8 mouse cellular contexts compared by ENCODE assay signal in genomic region chr2:31454280-31454679, GRCm38 (mm10). TPM values are rescaled to one million over a fixed set of nuclear protein-coding genes. Genes with fewer than 3 reads are reported as not detected.
A peak's percentile ranks its signal among the peaks of the same experiment; 100 is the strongest.
DNase-seq lines count a peak whose midpoint lies in the region; ATAC-seq and TF ChIP-seq lines count a peak whose summit lies in the region.
"Had no signal": no experiment of that assay in that cellular context is flagged by ENCODE, and none has a peak within 500 bp of the region (broad histone marks: within the 10 kb centered on the region; RNA-seq: fewer than 3 reads in every experiment).

No protein-coding gene starts in this region.

- peak; percentile 47 to 65 for DNase-seq in lung, adult 18-20 months
- no peak for DNase-seq in lung, adult 2 months
- peak; percentile 31 for DNase-seq in brain, adult 2 months (ENCODE audit: low read depth, low spot score)
- peak; percentile 76 for DNase-seq in lung, embryonic 14.5 days
- DNase-seq in cerebellum, adult 18-20 months: no peak

- peak overlapping the region; percentile 21; the same call in 1 of the 2 replicates for H3K4me2 ChIP-seq in heart, embryonic 15.5 days
- H3K4me2 ChIP-seq in lung, embryonic 14.5 days: no peak overlapping the region
- no peak overlapping the region for H3K4me2 ChIP-seq in hindbrain, embryonic 13.5 days
- H3K4me2 ChIP-seq: limb, embryonic 12.5 days had no signal

- peaks cover 17% of the 10 kb centered on the region for H3K27me3 ChIP-seq in heart, embryonic 15.5 days
- no peaks in the 10 kb centered on the region for H3K27me3 ChIP-seq in lung, embryonic 14.5 days (ENCODE audit: insufficient read depth, low read length)
- peaks cover 70% of the 10 kb centered on the region for H3K27me3 ChIP-seq in hindbrain, embryonic 13.5 days

- H3K4me1 ChIP-seq in lung, adult 2 months (ENCODE audit: control insufficient read depth, insufficient read depth, low read length): peaks cover 3% of the 10 kb centered on the region; the same call in 1 of the 2 replicates
- peaks cover 51% of the 10 kb centered on the region for H3K4me1 ChIP-seq in heart, embryonic 15.5 days (replicated peaks)
- peaks cover 14% of the 10 kb centered on the region for H3K4me1 ChIP-seq in lung, embryonic 14.5 days (ENCODE audit: insufficient read depth)
- peaks cover 26% of the 10 kb centered on the region for H3K4me1 ChIP-seq in hindbrain, embryonic 13.5 days (replicated peaks)

- ATAC-seq in heart, embryonic 15.5 days (replicated peaks; ENCODE audit: insufficient number of reproducible peaks, insufficient read depth, low FRiP score, low read depth): peak; percentile 70
- peak; percentile 45; the same call in 1 of the 2 replicates for ATAC-seq in lung, embryonic 14.5 days (ENCODE audit: insufficient read depth)
- ATAC-seq in hindbrain, embryonic 13.5 days (ENCODE audit: low FRiP score): no peak

- no peak overlapping the region for H3K4me3 ChIP-seq in lung, adult 2 months (replicated peaks; ENCODE audit: extremely low read depth, low read depth, low read length)
- H3K4me3 ChIP-seq in heart, embryonic 15.5 days: no peak overlapping the region
- no peak overlapping the region for H3K4me3 ChIP-seq in lung, embryonic 14.5 days (ENCODE audit: low read depth, low read length)
- H3K4me3 ChIP-seq in hindbrain, embryonic 13.5 days: no peak overlapping the region
- H3K4me3 ChIP-seq: limb, embryonic 12.5 days had no signal

- WGBS in lung, adult 2 months: 43% methylated on average over 8 of the region's 8 CpGs
- 23% methylated on average over 8 of the region's 8 CpGs for WGBS in heart, embryonic 15.5 days
- WGBS in lung, embryonic 14.5 days: 35% methylated on average over 8 of the region's 8 CpGs
- 62% methylated on average over 8 of the region's 8 CpGs for WGBS in hindbrain, embryonic 13.5 days

- no peak for TF ChIP-seq POLR2A in lung, adult 2 months (IDR thresholded peaks at IDR 0.05; ENCODE audit: borderline replicate concordance, extremely low read depth, low read depth, low read length)

- peak overlapping the region; percentile 21; the same call in 1 of the 2 replicates for H3K9ac ChIP-seq in heart, embryonic 15.5 days
- no peak overlapping the region for H3K9ac ChIP-seq in lung, embryonic 14.5 days
- H3K9ac ChIP-seq in hindbrain, embryonic 13.5 days: no peak overlapping the region
- H3K9ac ChIP-seq: limb, embryonic 12.5 days had no signal

- TF ChIP-seq CTCF in lung, adult 2 months (IDR thresholded peaks at IDR 0.05; ENCODE audit: insufficient read depth, low read length): no peak
- TF ChIP-seq CTCF in lung, embryonic 14.5 days (IDR thresholded peaks at IDR 0.05; ENCODE audit: low read depth): no peak

- no peaks in the 10 kb centered on the region for H3K9me3 ChIP-seq in heart, embryonic 15.5 days (replicated peaks)
- H3K9me3 ChIP-seq in lung, embryonic 14.5 days (ENCODE audit: low read depth, low read length): no peaks in the 10 kb centered on the region
- H3K9me3 ChIP-seq in hindbrain, embryonic 13.5 days: no peaks in the 10 kb centered on the region
- H3K9me3 ChIP-seq: limb, embryonic 12.5 days had no signal

- H3K27ac ChIP-seq in heart, embryonic 15.5 days: peak overlapping the region; percentile 87
- H3K27ac ChIP-seq in lung, embryonic 14.5 days (ENCODE audit: low read depth): peak overlapping the region; percentile 65
- no peak overlapping the region for H3K27ac ChIP-seq in hindbrain, embryonic 13.5 days
- H3K27ac ChIP-seq: limb, embryonic 12.5 days had no signal

- H3K36me3 ChIP-seq in heart, embryonic 15.5 days: no peaks in the 10 kb centered on the region
- H3K36me3 ChIP-seq in lung, embryonic 14.5 days (ENCODE audit: insufficient read depth): no peaks in the 10 kb centered on the region
- no peaks in the 10 kb centered on the region for H3K36me3 ChIP-seq in hindbrain, embryonic 13.5 days
- H3K36me3 ChIP-seq: limb, embryonic 12.5 days had no signal

RNA-seq across cellular contexts. Expression of gene Ass1, which starts 15.7 kb away (rescaled TPM):
- 14.3 and 18.2 TPM in 2 replicates for polyA plus RNA-seq in lung, adult 2 months (2012; rRNA removed)
- 7.7 and 15.5 TPM in 2 replicates for polyA plus RNA-seq in heart, embryonic 15.5 days (2015; fragmentation: Nextera tagmentation; extraction: Ambion mirVana)
- polyA plus RNA-seq in lung, embryonic 14.5 days (2014; fragmentation: Nextera tagmentation; extraction: Ambion mirVana): 9.1 and 9.5 TPM in 2 replicates
- 8.0 TPM in 2 replicates for polyA plus RNA-seq in hindbrain, embryonic 13.5 days (2015; fragmentation: Nextera tagmentation; extraction: Ambion mirVana)

Comparison
In these comparisons a context has a peak if more than half of its experiments do, and no peak if none do; other contexts are left out.
1. DNase-seq: peak in lung, adult 18-20 months (2 of 2), brain, adult 2 months (single experiment) and lung, embryonic 14.5 days (single experiment); none in lung, adult 2 months (single experiment) and cerebellum, adult 18-20 months (0 of 2).